Mouse (Mus musculus) lung, adult 2 months (tissue): ENCODE data around the gene Bdkrb2. TPM values are rescaled to one million over a fixed set of nuclear protein-coding genes. Genes with fewer than 3 reads are reported as not detected.

Source experiments
- DNase-seq: peaks from one replicate; pipeline ENCODE4 v3.0.0; 2022
- H3K4me1 ChIP-seq: fragments of 200-500 bp; 2 replicates; pipeline ENCODE4 v1.6.1; 2011; ENCODE audit warnings: low read length; ENCODE audit not compliant: control insufficient read depth, insufficient read depth
- H3K4me3 ChIP-seq: fragments of 200-500 bp; replicated peaks from 2 replicates; pipeline ENCODE3; 2011; ENCODE audit warnings: low read depth, mild to moderate bottlenecking, control low read depth, low read length; ENCODE audit errors: extremely low read depth
- CTCF ChIP-seq: fragments of 200-500 bp; IDR thresholded peaks from 2 replicates; pipeline ENCODE4 v1.5.1; 2011; ENCODE audit warnings: mild to moderate bottlenecking, low read length, control low read depth; ENCODE audit not compliant: insufficient read depth
- POLR2A ChIP-seq: fragments of 200-500 bp; IDR thresholded peaks from 2 replicates; pipeline ENCODE4 v1.6.1; 2011; ENCODE audit warnings: low read depth, mild to moderate bottlenecking, control low read depth, low read length, borderline replicate concordance; ENCODE audit errors: extremely low read depth
- WGBS: fragments of 180-500 bp; shearing (Covaris S2); methylation state at CpG from one replicate; pipeline ENCODE4 v1.1.7; 2018; 5-methylcytosine and 5-hydroxymethylcytosine counted together
- polyA plus RNA-seq: library from polyadenylated mRNA; depleted of rRNA; stranded (reverse); fragments of >200 nt; gene quantifications from 2 replicates; pipeline ENCODE4 v1.2.3, GENCODE M21; 2012

Bdkrb2 gene
- polyA plus RNA-seq, 1 experiment, result 4.8 TPM

DNA sequence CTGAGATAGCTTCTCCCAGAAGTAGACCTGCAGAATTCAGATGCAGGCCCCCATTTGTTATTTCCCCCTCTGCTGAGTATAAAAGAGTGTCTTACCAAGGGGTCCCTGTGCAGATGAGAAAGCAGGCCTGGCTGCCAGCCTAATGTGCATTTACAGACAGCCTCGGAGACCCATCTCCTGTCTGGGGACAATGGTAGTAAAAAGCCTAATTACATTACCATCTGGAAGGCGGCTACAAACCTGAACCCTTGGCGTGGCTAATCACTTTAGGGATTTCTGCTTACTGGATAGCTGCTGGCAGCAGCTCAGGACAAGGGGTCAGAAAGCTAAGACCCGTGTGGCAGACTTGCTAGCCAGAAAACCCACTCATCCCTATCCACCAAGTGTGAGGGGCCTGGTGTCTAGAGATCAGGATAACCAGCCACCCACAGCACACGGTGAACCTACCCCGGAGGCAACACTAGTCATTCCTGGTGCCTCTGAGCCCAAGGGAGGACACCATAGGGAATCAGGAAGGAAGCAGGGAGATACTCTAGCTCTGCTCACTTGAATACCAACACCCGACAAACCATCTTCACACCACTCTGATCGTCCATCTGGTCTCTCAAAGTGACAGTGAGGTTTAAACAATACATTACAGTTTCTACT is 31.2 kb upstream of the Bdkrb2 start:
- DNase-seq, result no peak
- WGBS, result 58% methylated on average over 8 of the region's 8 CpGs
- H3K4me1 ChIP-seq, result peaks cover 8% of the 10 kb centered on the region
- TF ChIP-seq CTCF (no peak), POLR2A (no peak)
- no peak overlapping the region for H3K4me3 ChIP-seq

DNA sequence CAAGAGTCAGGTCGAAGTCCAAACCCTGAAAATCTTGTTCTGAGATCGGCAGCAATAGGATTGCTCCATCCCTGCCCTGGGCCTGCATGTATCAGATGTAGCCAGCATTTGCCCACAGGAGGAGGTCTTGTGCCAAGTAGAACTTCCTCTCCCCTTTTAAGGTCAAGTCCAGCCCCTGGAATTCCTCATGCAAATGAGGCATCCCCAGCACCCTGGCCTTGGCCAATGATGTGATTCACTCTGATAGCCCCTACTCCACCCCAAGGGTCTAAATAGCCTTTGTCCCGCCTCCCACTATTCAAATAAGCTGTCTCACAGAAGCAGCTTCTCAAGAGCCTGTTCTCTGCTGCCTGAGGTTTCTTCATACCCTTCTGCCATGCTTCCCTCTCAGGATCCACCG is 28.2 kb upstream of the Bdkrb2 start:
- Histone ChIP-seq H3K4me3 (no peak overlapping the region), H3K4me1 (peaks cover 9% of the 10 kb centered on the region)
- TF ChIP-seq POLR2A (no peak), CTCF (no peak)
- DNase-seq, result no peak
- WGBS, result 90% methylated on average over 4 of the region's 4 CpGs

GRCm38 (mm10) chr12:105535968-105536760 is 26.9 kb upstream of the Bdkrb2 start:
- TF ChIP-seq CTCF, result no peak
- peak; percentile 47; the same call in 1 of the 2 replicates for TF ChIP-seq POLR2A
- no peak for DNase-seq
- 54% methylated on average over 13 of the region's 13 CpGs for WGBS

DNA sequence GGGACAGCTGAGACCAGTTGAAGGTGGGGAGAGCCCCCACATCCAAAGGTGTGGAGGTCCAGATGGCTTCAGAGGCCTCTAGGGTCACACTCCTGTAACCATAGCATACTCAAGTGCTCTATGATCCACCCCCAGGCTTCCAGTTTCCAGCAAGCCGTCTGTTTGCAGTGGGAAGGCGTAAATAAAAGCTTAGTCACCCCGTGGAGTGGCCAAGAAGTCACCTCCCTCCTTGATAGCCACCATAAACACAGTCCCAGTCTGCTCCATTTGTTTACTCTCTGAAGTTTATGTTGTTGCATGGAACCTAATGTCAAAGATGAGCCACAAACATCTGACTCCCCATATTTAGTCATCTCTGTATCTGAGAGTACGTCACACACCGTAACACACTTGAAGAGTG is 25.9 kb upstream of the Bdkrb2 start:
- WGBS, result 32% methylated on average over 5 of the region's 5 CpGs
- no peak for DNase-seq

More at GRCm38 (mm10) chr12:105535968-105536760, 26.9 kb upstream of the Bdkrb2 start:
- Histone ChIP-seq H3K4me1 (peaks cover 9% of the 10 kb centered on the region), H3K4me3 (no peak overlapping the region)

GRCm38 (mm10) chr12:105539649-105540048 is 23.4 kb upstream of the Bdkrb2 start:
- no peak for TF ChIP-seq POLR2A
- TF ChIP-seq CTCF, result no peak
- WGBS, result 82% methylated on average over 10 of the region's 10 CpGs
- H3K4me3 ChIP-seq, result no peak overlapping the region

More for the DNA sequence above, 25.9 kb upstream of the Bdkrb2 start:
- TF ChIP-seq CTCF, result no peak
- TF ChIP-seq POLR2A, result no peak
- no peak overlapping the region for H3K4me3 ChIP-seq
- H3K4me1 ChIP-seq, result peaks cover 9% of the 10 kb centered on the region

DNA sequence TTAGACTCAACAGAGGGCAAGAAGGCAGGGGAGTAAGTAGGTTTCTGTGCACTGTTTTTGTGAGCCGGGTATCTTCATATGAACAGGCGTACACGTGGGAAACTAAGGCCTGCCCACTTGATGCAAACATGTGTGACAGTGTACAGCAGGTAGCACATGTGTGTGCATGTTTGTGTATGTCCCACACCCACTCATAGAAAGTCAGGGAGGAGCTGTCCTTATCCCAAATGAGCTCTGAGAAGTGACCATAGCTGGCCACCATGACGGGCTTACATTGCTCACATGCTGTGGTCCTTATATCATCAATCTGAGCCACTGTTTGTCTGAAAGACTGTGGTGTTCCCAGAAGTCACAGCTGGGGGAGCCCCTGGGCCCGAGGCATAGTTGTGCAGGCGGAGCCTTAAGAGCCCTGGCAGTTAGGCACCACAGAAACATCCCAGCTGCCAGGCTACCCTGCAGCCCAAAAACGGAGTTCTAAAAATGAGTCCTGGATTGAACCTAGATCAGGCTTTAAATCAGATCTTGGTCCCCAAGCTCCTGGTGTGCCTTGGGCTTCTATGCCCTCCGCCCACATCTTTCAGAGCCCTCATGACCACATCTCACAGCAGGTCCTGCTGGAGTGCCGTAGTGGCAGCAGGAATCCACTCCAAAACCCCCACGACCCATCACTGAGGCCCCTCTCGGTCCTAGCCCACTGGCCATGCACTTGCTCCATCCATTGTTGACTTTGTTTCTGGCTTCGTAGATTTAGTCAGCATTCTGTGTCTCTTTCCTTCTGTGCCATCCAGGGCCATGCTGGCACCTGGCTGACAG is 21.2 kb upstream of the Bdkrb2 start:
- Histone ChIP-seq H3K4me1 (peaks cover 9% of the 10 kb centered on the region), H3K4me3 (no peak overlapping the region)
- TF ChIP-seq POLR2A, result no peak
- TF ChIP-seq CTCF, result no peak
- no peak for DNase-seq
- 70% methylated on average over 12 of the region's 12 CpGs for WGBS

More at GRCm38 (mm10) chr12:105539649-105540048, 23.4 kb upstream of the Bdkrb2 start:
- DNase-seq, result no peak
- H3K4me1 ChIP-seq, result peaks cover 9% of the 10 kb centered on the region

GRCm38 (mm10) chr12:105542513-105542912 is 20.5 kb upstream of the Bdkrb2 start:
- no peak for DNase-seq
- no peak for TF ChIP-seq POLR2A
- no peak for TF ChIP-seq CTCF
- Histone ChIP-seq H3K4me1 (peaks cover 6% of the 10 kb centered on the region; the same call in 1 of the 2 replicates), H3K4me3 (no peak overlapping the region)
- 83% methylated on average over 3 of the region's 3 CpGs for WGBS

DNA sequence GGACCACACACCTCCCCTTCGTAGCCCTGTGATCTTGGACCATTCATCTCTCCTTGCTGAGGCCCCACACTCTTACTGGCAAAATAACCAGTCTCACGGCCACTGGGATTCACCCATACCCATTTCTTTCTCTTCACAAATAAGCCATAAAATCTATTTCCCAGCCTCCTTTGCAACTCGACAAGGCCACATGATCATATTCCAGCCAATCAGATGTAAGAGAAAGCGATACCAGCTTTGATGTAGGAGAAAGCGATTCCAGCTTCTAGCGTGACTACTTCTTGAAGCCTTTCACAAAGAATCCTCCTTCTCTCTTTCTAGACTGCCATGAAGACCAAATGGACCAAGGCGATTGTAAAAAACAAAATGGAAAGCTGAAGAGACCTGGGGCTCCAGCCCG is 19.9 kb upstream of the Bdkrb2 start:
- whole genome bisulfite sequencing, result 78% methylated on average over 8 of the region's 8 CpGs
- peaks cover 6% of the 10 kb centered on the region; the same call in 1 of the 2 replicates for H3K4me1 ChIP-seq
- H3K4me3 ChIP-seq, result no peak overlapping the region
- TF ChIP-seq POLR2A, result no peak
- TF ChIP-seq CTCF, result no peak
- no peak for DNase-seq

DNA sequence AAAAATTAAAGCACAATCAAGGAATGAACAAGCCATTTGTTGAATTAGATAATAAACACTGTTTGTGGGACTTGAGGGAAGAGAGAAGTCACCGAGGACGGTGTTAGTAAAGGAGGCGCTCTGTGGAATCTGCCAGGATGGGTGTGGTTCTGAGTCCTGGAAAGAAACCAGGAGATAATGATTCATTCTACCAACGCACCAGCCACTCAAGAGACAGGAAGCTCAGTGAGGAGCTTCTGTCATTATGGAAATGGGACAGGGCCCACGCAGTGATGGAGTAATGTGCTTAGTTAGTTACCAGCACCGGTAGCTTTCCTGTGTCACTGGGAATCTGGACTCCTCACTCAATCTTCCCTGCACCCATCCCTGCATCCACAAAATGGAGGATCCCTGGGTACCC is 19.3 kb upstream of the Bdkrb2 start:
- H3K4me1 ChIP-seq, result peaks cover 9% of the 10 kb centered on the region
- 37% methylated on average over 6 of the region's 6 CpGs for WGBS
- no peak for DNase-seq
- no peak for TF ChIP-seq POLR2A
- TF ChIP-seq CTCF, result no peak
- H3K4me3 ChIP-seq, result no peak overlapping the region
